In genomic region chr6:142111667-142112305, GRCm38 (mm10) we compare ENCODE assay signal across 12 mouse cellular contexts.
DNase-seq lines count a peak whose midpoint lies in the region; ATAC-seq lines count a peak whose summit lies in the region.
"Had no signal": no experiment of that assay in that cellular context is flagged by ENCODE, and none has a peak within 500 bp of the region (broad histone marks: within the 10 kb centered on the region; RNA-seq: fewer than 3 reads in every experiment).

No protein-coding gene starts in this region.

- peak; percentile 94 for ATAC-seq in forebrain, embryonic 11.5 days (replicated peaks; ENCODE audit: low FRiP score)
- ATAC-seq: intestine, embryonic 16.5 days; Patski had no signal

- no peak overlapping the region for H3K9ac ChIP-seq in forebrain, embryonic 11.5 days (ENCODE audit: low read length)

- no peaks in the 10 kb centered on the region for H3K36me3 ChIP-seq in forebrain, embryonic 11.5 days (ENCODE audit: control insufficient read depth, insufficient read depth, low read length)

- H3K9me3 ChIP-seq in forebrain, embryonic 11.5 days (ENCODE audit: control insufficient read depth, low read length): no peaks in the 10 kb centered on the region

- H3K27ac ChIP-seq in forebrain, embryonic 11.5 days (ENCODE audit: low read depth, low read length): no peak overlapping the region; the same call in 1 of the 2 replicates

- H3K4me3 ChIP-seq in forebrain, embryonic 11.5 days (ENCODE audit: low read depth, low read length): no peak overlapping the region

- peak; percentile 5 for DNase-seq in layer of hippocampus, adult 11-12 months (ENCODE audit: low spot score)
- DNase-seq in layer of hippocampus, adult 8-10 months (ENCODE audit: low spot score in 2 of 2): no peak
- peak; percentile 68 for DNase-seq in forebrain, embryonic 11.5 days (ENCODE audit: low spot score)
- DNase-seq in mesoderm, embryonic 11.5 days (ENCODE audit: low read depth, low spot score): peak; percentile 74
- DNase-seq in retina, embryonic 14.5 days (ENCODE audit: low spot score): peak; percentile 32
- no peak for DNase-seq in urinary bladder, postnatal 25 days (ENCODE audit: low spot score)
- DNase-seq in frontal cortex, adult 2 months (ENCODE audit: extremely low spot score in 1 of 2, low spot score in 1 of 2): no peak
- no peak for DNase-seq in cerebellum, postnatal 36 days
- DNase-seq: heart, adult 18-20 months; right cerebral cortex, postnatal 14 days had no signal

- 47% methylated on average over 3 of the region's 3 CpGs for WGBS in forebrain, embryonic 11.5 days

- H3K27me3 ChIP-seq in forebrain, embryonic 11.5 days (ENCODE audit: control insufficient read depth, insufficient read depth, low read length): no peaks in the 10 kb centered on the region
- H3K27me3 ChIP-seq: Patski had no signal

- H3K4me2 ChIP-seq in forebrain, embryonic 11.5 days (ENCODE audit: low read depth, low read length, severe bottlenecking): 0 out of 2 replicates have a peak overlapping the region, but pooled peaks have one; percentile 2

- H3K4me1 ChIP-seq in forebrain, embryonic 11.5 days (replicated peaks; ENCODE audit: control insufficient read depth, insufficient read depth, low read length): peaks cover 5% of the 10 kb centered on the region; the same call in 1 of the 2 replicates

Comparison
In these comparisons a context has a peak if more than half of its experiments do, and no peak if none do; other contexts are left out.
1. DNase-seq: peak in layer of hippocampus, adult 11-12 months (single experiment), forebrain, embryonic 11.5 days (single experiment), mesoderm, embryonic 11.5 days (single experiment) and retina, embryonic 14.5 days (single experiment); none in layer of hippocampus, adult 8-10 months (0 of 2), urinary bladder, postnatal 25 days (single experiment), frontal cortex, adult 2 months (0 of 2) and cerebellum, postnatal 36 days (0 of 2).